Mouse (Mus musculus): ENCODE measurements at regions not wholly inside any gene's neighbourhood (a gene's known extent, or its start where the extent isn't known, plus 50 kb on each side); places are given as distances from the start of the nearest gene placed in this dataset.

DNA sequence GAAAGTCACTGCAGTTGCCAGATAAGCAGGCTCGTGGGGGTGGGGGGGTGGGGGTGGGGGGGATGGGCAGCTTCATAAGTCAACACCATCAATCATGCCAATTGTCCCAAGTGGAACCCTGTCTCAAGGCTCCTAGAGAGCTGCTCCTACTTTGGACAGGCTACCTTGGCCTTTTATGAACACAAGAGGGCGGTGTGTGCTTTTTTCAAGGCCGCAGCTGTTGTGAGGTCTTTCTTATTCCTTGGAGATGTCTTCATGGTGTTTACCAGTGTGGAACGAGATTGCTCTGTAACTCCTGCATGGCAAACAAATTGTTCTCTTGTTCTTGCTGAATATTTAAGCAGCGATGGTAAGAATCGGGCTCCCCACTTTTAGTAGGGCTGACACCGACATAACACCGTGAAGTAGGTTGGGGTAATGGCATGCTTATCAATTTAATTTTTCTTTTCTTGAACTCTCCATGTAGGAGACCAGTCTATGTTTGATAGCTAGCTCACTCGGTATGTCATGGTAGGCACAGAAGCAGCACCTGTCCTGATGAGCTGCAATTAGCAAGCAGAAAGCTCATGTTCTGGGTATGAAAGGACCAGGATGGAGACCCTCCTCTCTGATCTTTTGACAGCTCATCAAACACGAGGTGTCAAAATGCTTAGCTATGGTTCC lies 118.7 kb upstream of the Nmur2 start:
- peak; percentile 88 for DNase-seq (ENCODE audit: low read depth)
- peak; percentile 83; the same call in 1 of the 2 replicates for TF ChIP-seq CTCF (IDR thresholded peaks at IDR 0.05; ENCODE audit: borderline replicate concordance, extremely low read depth, insufficient read depth, insufficient read length)
- TF ChIP-seq POLR2A (IDR thresholded peaks at IDR 0.05; ENCODE audit: borderline replicate concordance, extremely low read depth, insufficient read depth, insufficient read length, poor library complexity, severe bottlenecking), result no peak

DNA sequence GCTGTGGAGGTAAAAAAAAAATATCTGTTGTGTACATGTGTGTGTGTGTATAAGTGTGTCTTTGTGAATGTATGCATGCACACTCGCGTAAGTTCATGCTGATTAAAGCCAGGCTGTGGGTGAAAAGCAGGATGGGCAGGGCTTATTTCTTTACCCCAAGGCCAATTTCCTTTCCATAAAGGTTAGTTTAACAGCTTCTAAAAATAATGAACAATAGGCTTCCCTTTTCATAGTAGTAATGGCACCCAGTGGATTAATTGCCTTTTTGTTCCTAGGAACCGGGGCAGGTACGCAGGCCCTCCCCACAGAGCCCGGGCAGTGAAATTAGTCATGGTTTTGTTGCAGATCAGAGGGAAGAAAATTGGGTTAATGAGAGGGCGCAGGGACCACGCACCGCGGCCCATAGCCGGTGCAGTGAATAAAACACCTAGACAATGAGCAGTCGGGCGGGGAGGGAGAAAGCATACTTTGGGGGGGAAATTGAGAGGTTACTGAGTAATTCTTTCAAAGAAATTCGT lies 110.1 kb upstream of the Nmur2 start:
- DNase-seq (ENCODE audit: low read depth), result peak; percentile 58
- no peak for TF ChIP-seq POLR2A (IDR thresholded peaks at IDR 0.05; ENCODE audit: borderline replicate concordance, extremely low read depth, insufficient read depth, insufficient read length, poor library complexity, severe bottlenecking)
- TF ChIP-seq CTCF (IDR thresholded peaks at IDR 0.05; ENCODE audit: borderline replicate concordance, extremely low read depth, insufficient read depth, insufficient read length), result no peak

DNA sequence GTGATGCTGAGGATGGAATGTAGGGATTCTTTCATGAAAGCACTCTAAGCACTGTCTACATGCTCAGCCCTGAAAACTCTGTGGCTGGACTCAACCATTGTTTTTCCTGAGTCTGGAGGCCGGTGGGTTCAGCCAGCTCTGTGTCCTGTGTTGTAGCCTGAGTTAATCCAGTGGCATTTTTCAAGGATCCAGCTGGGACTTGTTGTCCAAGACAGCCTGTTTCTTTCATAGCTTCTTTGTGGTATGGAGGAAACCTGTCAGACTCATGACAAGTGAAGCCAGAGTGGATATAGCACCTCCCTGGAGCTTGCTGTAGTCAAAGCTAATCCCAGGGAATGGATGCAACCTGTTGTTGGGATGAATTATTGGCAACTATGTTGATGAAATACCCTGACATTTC lies 108.9 kb upstream of the Nmur2 start:
- no peak for TF ChIP-seq POLR2A (IDR thresholded peaks at IDR 0.05; ENCODE audit: borderline replicate concordance, extremely low read depth, insufficient read depth, insufficient read length, poor library complexity, severe bottlenecking)
- no peak for TF ChIP-seq CTCF (IDR thresholded peaks at IDR 0.05; ENCODE audit: borderline replicate concordance, extremely low read depth, insufficient read depth, insufficient read length)
- no peak for DNase-seq (ENCODE audit: low read depth)

DNA sequence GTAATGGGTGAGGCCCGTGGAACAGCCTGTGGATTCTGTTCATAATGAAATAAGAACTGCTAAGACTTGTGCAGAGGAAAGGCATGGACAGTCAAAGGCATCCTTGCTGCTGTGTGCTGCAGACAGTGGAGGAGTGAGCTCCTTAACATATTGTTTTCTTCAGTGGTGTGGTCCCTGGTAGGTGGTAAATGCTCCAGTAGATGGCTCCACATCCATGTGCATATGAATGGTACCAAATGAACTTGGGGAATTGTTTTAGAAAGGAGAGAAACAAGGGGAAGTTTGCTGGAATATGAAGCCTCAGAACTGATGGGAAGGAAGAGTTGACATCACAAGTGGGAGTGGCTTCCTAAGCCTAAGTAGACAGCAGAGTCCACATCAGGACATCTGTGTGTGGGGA lies 108.1 kb upstream of the Nmur2 start:
- peak; percentile 60 for DNase-seq (ENCODE audit: low read depth)
- TF ChIP-seq CTCF (IDR thresholded peaks at IDR 0.05; ENCODE audit: borderline replicate concordance, extremely low read depth, insufficient read depth, insufficient read length) (peak; percentile 36; the same call in 1 of the 2 replicates), POLR2A (IDR thresholded peaks at IDR 0.05; ENCODE audit: borderline replicate concordance, extremely low read depth, insufficient read depth, insufficient read length, poor library complexity, severe bottlenecking) (no peak)

DNA sequence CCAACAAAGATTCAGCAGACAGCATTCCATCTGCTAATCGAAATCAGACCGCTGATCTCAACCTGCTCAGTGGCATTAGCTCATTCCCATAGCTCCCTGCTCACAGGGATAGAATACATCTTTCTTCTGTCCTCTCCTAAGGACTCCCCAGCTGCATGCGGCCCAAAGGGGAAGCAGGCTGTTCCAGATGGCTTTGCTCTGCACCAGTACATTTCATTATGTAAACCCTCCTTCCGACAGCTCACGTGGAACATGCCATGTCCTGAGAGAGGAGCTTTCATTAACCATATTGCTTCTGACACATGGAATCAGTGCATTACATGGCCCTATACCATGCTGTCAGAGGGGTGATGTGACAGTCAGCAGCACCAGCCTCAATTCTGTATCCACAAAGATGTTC lies 105.9 kb upstream of the Nmur2 start:
- no peak for TF ChIP-seq CTCF (IDR thresholded peaks at IDR 0.05; ENCODE audit: borderline replicate concordance, extremely low read depth, insufficient read depth, insufficient read length)
- DNase-seq (ENCODE audit: low read depth), result peak; percentile 41

DNA sequence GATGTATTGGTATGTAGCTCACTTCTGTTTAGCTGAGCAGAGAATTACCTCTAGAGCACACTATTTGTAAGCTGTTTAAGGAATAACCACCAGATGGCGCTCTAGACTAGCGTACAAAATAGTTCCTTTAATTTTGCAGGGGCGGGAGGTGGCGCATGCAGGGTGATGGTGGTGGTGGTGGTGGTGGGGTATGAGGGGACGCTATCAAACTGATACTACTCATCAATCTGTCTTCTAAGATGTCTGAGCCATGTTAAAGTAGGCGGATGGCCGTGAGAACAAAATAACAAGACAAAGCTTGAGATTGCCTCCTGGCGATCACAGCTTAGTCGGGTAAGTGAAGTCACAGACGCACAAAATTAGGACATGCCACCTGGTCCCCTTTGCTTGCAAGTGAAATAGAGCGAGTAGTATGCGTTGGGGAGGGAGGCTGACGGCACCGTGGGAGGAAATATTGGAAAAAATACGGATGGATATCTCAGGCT lies 90.6 kb upstream of the Nmur2 start:
- peak; percentile 87 for DNase-seq (ENCODE audit: low read depth)
- TF ChIP-seq CTCF (IDR thresholded peaks at IDR 0.05; ENCODE audit: borderline replicate concordance, extremely low read depth, insufficient read depth, insufficient read length) (peak; percentile 73), POLR2A (IDR thresholded peaks at IDR 0.05; ENCODE audit: borderline replicate concordance, extremely low read depth, insufficient read depth, insufficient read length, poor library complexity, severe bottlenecking) (no peak)

DNA sequence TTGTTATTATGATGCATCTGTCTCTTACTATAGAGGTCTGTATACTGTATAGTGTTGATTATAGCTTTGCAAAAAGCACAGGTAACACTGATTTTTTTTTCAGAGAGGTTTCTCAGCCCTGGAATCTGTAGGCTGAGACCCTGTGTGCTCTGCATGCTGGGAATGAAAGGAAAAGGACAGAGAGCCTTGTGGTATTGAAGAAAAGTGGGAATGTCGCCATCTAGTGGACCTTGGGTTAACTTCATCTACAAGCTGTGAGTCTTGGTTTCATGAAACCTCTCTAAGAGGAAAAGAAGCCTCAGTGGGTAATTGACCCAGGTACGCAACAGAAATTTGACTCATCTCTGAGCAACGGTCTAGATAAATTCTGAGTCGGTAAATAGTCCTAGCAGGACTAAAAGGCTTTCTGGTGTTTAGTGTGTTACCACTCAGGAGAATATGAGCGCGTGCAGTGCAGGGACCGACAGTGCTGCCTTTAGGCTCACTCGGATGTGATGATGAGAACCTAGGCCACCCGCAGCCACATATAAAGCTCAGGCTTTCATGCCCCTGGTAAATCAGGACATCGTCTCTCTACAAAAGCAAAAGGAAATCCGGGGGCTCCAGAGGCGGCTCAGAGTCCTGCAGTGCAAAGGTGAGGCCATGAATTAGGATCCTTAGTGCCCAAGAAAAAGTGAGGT lies 75.9 kb upstream of the Nmur2 start:
- peak; percentile 68; the same call in 1 of the 2 replicates for TF ChIP-seq CTCF (IDR thresholded peaks at IDR 0.05; ENCODE audit: borderline replicate concordance, extremely low read depth, insufficient read depth, insufficient read length)
- TF ChIP-seq POLR2A (IDR thresholded peaks at IDR 0.05; ENCODE audit: borderline replicate concordance, extremely low read depth, insufficient read depth, insufficient read length, poor library complexity, severe bottlenecking), result no peak

DNA sequence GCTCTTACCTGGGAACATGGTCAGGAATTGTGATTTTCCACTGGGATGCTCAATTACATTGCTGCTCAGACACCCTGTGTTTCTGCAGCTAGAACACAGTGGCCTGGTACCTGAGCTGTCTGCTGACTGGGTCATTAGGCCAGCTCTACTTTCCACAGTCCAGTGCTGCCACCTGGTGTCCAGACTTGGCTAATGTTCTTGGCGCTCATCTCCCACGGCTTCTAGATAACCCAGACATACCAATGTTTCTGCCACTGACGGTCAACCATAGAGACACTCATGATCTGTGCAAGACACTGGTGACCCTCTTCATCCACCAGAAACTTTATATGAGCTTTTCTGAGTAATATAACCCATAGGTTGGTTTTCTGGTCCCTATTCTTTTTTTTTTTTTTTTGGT lies 67.1 kb upstream of the Nmur2 start:
- peak; percentile 86 for DNase-seq (ENCODE audit: low read depth)

More for the DNA sequence above, 75.9 kb upstream of the Nmur2 start:
- DNase-seq (ENCODE audit: low read depth), result peak; percentile 89

DNA sequence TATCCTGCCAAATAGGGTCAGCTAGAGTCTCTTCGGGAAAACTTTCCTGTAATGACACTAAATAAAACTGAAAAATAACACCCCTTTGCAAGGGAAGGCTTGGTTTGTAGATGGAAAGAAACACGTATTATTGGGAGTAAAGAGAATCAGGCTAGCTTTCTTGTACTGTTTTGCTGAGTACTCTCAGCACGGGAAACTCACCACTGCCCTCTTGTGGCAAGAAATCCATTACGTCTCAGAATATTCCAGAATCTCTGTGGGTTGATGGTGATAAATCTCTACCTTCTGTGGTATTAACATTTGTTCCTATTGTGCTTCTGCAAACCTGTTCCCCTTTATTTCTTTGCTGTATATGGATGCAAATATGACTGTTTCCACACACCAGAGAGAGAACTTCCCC lies 64.8 kb upstream of the Nmur2 start:
- peak; percentile 80 for DNase-seq (ENCODE audit: low read depth)
- TF ChIP-seq POLR2A (IDR thresholded peaks at IDR 0.05; ENCODE audit: borderline replicate concordance, extremely low read depth, insufficient read depth, insufficient read length, poor library complexity, severe bottlenecking), result no peak
- TF ChIP-seq CTCF (IDR thresholded peaks at IDR 0.05; ENCODE audit: borderline replicate concordance, extremely low read depth, insufficient read depth, insufficient read length), result peak; percentile 72; the same call in 1 of the 2 replicates

More for the DNA sequence above, 67.1 kb upstream of the Nmur2 start:
- TF ChIP-seq CTCF (IDR thresholded peaks at IDR 0.05; ENCODE audit: borderline replicate concordance, extremely low read depth, insufficient read depth, insufficient read length) (peak; percentile 90), POLR2A (IDR thresholded peaks at IDR 0.05; ENCODE audit: borderline replicate concordance, extremely low read depth, insufficient read depth, insufficient read length, poor library complexity, severe bottlenecking) (no peak)

DNA sequence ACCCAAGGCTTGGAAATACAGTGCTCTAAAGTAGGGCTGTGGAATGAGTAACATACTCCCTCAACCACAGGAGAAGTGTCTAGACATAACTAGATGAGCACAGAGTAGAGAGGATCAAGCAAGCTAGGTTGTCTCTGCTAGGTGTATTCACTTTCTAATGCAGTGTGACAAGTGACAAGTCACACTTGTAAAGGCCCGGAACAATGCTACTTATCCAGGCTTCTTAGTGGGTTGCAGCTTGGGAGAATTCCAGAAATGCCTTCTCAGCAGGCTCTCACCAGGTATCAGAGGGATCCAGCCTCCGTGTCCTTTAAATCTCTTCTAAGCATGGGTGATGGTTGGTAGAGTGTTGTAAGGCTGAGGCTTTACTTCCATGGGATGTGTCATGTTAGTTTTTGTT lies 52.1 kb upstream of the Nmur2 start:
- TF ChIP-seq CTCF (IDR thresholded peaks at IDR 0.05; ENCODE audit: borderline replicate concordance, extremely low read depth, insufficient read depth, insufficient read length) (no peak), POLR2A (IDR thresholded peaks at IDR 0.05; ENCODE audit: borderline replicate concordance, extremely low read depth, insufficient read depth, insufficient read length, poor library complexity, severe bottlenecking) (no peak)
- no peak for DNase-seq (ENCODE audit: low read depth)
